Mouse (Mus musculus) layer of hippocampus, adult 18-20 months (tissue): ENCODE results near the gene Rsph10b. TPM values are rescaled to one million over a fixed set of nuclear protein-coding genes. Genes with fewer than 3 reads are reported as not detected.

Experiments used
- DNase-seq, 2 experiments: peaks; one replicate each; pipeline ENCODE4 v3.0.0; 2022; ENCODE audit warnings: low spot score in 2 of 2
- total RNA-seq, 2 experiments: library from RNA; stranded (reverse); gene quantifications; 2 replicates each; pipeline ENCODE4 v1.2.3; 2021

The Rsph10b gene
- total RNA-seq, 2 experiments from 2014 or later: 2.5 to 2.8 TPM

DNA sequence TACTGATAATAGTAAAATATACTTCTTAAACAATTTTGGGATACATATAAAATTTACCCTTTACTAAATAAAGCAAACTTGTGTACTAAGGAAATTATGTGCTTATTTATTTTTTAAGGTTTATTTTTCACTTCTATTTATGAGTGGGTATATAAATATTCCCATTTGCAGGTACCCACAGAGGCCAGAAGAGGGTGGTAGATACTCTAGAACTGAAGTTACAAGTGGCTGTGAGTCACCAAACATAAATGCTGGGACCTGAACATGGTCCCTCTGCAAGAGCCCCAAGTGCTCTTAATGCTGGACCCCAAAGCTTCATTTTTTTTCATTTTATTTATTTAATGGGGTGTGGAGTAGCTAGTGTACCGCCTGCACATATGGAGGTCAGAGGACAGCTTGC, 1.0 kb downstream of the Rsph10b start:
- no peak for DNase-seq

GRCm38 (mm10) chr5:143936156-143936555, 3.3 kb downstream of the Rsph10b start:
- no peak for DNase-seq

DNA sequence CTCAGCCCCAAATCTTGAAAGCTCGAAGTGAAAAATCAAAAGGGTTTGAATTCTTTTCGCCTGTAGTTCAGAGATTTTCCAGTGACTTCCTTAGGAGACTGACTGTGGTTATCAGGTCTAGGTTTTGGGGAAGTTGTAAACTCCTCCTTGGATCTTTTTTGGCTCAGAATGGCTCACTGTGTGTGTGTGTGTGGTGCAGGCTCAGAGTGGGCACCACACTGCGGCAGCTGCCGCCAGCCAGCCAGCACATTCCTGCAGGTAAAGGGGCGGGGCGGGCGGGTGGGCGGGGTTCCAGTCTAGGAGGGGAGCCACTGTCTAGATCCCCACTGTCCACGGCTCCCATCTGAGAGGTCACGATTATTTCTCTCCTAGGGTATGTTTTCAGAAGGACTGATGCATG, 8.8 kb downstream of the Rsph10b start:
- no peak for DNase-seq

DNA sequence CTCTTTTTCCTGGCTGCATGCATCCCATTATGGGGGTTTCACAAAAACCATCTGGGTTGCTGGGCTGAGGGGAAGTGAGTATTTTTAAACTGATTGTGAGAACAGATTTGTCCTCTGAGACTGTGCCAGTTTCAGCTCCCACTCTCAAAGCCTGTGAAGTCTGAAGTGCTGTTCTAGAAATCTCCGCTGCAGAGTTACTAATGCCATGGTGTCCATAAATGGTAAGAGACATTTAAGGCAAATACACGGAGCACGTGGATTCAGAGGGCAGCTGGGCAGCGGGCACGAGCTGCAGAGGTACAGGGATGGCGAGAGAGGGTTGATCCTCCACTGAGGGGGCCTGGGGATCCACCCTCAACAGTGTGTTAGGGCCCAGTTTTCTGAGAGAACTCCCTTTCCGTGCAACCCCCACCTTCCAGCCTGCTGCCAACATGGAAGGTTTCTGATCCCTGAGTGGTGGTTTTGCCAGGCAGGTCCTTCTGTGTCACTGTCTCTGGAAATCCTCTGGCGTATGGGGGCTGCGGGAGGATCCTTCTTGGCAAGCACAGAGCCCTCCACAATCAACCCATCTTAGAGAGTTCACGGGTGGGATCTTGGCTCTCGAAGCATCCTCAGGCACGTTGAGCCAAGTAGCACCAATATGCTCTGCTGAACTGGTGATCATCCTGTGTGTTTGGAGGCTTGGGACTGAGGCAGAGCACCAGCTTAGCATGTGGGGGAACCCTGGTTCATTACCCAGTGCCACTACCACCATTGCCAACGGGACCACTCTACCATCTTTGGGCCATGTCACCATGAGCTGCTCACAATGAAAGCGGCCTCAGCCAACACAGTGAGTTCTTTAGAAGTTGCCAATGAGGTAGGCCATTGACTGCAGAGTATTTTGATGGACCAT, 10.6 kb downstream of the Rsph10b start:
- peak; percentile 87 to 93 for DNase-seq

- DNase-seq: no peak
Observed at GRCm38 (mm10) chr5:143948361-143948760, 15.5 kb downstream of the Rsph10b start.

DNA sequence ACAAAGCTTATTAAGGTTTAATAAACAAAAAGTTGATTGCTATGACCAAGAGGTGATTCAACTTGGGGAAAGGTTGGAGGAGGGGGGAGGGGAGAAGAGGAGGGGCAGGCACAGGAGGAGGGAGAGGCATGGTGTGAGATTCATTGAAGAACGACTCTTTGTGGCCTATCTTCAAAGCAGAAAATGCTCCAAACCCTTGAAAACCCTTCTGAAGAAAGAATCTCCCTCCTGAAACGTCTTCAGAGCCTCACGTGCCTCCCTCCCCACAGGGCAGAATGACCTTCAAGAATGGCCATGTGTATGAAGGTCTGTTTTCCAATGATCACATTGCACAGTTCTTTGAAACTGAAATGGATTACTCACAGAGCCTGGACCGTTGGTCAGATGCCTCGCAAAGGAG, 17.2 kb downstream of the Rsph10b start:
- no peak for DNase-seq

DNA sequence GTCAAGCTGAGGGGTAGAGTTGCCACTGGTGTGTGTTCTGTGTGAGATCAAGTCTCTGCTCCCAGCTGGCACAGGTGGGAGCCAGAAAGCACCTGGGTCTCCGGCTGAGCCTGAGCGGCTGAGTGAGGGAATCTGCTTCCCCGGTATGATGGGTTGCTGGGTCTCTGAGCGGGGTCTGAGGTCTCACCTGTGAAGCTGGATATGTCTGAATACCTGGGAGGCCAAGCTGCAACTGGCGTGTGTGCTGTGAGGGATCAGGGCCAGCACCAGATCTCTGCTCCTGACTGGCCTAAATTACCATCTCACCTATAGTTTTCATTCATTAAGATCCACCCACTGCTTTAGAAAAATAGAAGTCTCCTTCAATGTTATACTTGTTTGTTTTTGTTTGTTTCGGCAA, 24.3 kb downstream of the Rsph10b start:
- DNase-seq: no peak

DNA sequence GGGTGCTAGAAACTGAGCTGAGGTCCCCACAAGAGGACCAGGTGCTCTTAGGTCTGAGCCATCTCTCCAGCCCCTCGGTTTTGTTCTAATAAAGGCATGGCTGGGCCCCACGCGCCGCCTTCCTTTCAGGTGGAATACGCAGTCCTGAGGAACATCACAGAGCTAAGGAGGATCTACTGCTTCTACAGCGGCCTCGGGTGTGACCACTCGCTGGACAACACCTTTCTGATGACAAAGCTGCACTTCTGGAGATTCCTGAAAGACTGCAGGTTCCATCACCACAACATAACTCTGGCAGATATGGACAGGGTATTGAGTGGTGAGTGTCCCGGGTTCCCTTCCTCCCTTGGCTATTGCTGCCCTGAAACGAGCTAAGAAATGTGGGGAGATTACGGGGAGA, 26.7 kb downstream of the Rsph10b start:
- DNase-seq: no peak

DNA sequence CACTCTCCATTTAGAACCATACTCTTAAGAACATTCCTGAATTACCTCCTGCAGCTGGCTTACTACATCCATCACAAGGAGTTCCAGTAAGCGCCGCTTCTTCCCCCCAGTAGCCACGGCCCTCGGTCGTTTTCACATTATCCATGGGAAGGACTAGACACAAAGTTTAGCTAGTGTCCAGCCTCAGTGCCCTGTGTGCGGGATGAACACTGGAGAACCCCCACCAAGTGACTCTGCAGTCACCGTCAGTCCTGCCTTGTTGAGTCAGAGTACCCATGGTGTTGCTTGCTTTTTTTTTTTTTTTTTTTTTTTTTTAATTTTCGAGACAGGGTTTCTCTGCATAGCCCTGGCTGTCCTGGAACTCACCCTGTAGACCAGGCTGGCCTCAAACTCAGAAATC, 28.3 kb downstream of the Rsph10b start:
- no peak for DNase-seq

DNA sequence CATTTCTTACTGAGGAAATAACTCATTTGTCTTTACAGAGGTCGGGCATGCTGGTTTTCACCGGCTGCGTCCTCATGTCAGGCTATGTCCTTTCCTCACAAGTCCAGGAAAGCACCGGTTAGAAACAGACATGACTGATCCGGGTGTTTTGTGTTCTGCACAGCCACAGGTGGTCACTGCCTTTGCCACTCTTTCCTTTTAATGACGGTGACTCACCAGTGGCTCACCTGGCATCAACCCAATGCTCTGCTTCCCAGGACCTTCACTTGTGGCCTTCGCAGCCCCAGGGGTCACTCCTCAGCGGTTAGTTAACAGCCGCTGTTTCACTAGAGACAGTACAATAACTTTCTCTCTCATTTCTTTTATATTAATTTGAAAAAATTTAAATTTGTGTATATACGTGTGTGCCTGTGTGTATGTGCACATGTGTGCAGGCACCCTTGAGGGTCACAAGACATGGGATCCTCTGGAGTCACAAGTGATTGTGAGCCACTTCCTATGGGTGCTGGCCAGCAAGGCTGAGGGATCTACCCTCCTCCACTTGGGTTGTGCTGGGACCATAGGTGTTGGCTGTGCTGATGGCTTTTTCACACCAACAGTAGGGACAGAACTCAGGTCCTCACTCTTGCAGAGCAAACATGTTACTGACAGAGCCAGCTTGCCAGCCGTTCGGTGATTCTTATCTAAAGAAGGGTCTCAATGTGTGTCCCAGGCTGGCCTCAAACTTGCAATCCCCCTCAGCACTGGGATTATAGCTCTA, 32.9 kb downstream of the Rsph10b start:
- no peak for DNase-seq

GRCm38 (mm10) chr5:143966671-143967070, 33.8 kb downstream of the Rsph10b start:
- no peak for DNase-seq

DNA sequence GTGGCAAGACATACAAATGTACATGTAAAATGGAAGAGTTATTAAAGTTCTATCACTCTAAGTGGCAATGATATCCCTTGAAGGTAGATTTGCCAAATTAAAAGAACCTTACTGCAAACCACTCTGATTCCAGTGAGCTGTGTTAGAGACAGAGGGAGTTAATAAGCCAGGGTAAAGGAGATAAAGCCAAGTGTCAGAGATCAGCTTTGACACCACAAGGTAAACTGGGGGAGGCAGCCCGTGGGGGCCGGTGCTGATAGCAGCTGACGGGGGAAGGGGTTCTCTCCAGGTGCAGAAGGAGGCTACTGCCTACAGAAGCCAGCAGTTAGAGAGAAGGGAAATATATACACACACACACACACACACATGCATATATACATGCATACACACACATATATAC, 39.8 kb downstream of the Rsph10b start:
- no peak for DNase-seq

- DNase-seq: peak in 1 of 2 experiments; percentile 72
Observed at GRCm38 (mm10) chr5:143974931-143975630, 42.2 kb downstream of the Rsph10b start.

DNA sequence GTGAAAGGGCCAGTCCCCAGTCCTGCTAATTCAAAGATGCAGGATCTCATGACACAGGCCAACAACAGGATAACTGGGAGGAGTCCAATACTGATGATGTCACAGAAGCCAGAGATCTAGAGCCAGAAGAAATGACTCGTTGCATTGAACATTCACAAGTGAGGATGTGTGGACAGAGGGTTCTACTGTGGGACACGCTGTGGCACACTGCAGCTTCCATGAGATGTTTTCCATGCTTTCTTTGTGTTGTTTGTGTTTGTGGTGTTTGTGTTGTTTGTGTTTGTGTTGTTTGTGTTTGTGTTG, 42.7 kb downstream of the Rsph10b start:
- DNase-seq: no peak

DNA sequence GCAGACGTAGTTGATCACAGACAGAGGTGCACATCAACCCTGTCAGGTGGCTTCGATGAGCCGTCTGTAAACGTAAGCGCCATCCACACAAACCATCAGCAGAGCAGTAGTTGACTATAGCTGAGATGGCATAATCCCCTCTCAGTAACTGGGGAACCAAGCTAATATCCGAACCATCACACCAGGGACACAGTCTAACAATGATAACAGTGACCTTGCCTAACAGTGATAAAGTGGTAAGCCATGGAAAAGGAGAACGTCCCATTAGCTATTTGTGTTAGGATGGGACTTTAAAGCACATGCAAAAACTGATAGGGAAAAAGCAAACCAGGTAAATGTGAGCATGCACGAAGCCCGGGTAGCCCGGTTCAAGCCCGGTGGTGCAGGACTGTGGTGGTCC, 43.4 kb downstream of the Rsph10b start:
- no peak for DNase-seq

GRCm38 (mm10) chr5:143976726-143977431, 44.0 kb downstream of the Rsph10b start:
- DNase-seq: no peak

DNA sequence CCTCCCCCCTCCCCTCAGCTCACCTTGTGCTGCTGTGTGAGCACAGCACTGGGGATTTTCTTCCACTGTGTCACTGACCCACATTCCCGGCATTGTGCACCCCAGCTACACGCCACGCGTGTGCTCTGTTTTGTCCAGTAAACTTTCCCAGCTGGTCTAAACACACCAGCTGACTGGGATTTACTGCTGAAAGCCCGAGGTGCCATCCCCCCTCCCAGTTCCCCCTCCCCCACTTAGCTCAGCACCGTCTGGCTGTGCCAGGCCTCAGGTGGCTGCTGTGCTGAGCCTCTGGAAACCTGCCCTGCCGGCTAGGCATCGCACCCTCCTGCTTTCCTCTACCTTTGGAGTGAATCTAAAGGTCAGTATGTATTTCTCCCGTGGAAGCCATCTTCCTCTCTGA, 48.0 kb downstream of the Rsph10b start:
- no peak for DNase-seq

DNA sequence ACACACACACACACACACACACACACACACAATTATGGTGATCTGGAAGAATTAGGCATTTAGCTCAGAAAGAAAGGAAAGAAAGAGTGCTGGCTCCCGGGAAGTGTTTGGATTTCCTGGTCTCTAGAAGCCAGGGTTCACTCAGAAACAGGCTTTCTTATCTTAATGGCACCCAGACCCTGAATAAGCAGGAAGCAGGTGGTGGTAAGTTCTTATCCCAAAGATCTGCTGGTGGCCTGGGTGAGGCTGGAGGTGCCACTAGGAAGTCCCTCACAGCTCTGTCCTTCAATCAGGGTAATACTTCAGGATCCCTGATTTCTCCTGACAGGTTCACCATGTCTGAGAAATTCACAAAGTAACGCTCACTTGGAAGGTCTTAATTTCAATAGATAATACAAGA, 49.5 kb downstream of the Rsph10b start:
- DNase-seq: no peak

- no peak for DNase-seq
Observed at GRCm38 (mm10) chr5:143985381-143985780, 52.5 kb downstream of the Rsph10b start.

GRCm38 (mm10) chr5:143987596-143987995, 54.8 kb downstream of the Rsph10b start:
- no peak for DNase-seq

DNA sequence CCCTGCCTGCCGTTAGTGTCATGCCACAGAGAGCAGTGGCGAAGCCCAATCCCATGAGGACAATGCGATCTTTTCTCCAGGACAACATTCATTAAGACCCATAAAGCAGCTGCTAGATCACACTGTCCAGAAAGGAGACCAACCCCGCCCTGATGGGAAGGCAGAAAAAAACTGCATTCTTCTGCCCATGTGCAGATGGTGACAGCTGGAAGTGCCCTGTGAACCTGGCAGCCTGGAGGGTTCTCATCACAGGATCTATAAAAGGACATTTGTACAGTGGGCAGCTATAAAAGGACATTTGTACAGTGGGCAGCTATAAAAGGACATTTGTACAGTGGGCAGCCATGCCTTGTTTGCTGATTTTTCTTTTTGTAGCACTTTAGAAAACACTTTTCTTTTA, 56.2 kb downstream of the Rsph10b start:
- peak in 1 of 2 experiments; percentile 38 for DNase-seq
